Mouse (Mus musculus) liver, embryonic 16.5 days (tissue): ENCODE measurements around the gene Car11. TPM values are rescaled to one million over a fixed set of nuclear protein-coding genes. Genes with fewer than 3 reads are reported as not detected.

Source experiments
- ATAC-seq: fragments of 200-750 bp; cut with Nextera tagmentation; 2 replicates; pipeline ENCODE4 v1.8.0; 2017; ENCODE audit warnings: low read depth, mild to moderate bottlenecking, moderate number of reproducible peaks, moderate library complexity
- H3K27ac ChIP-seq: fragments of 300-500 bp; sonication (generic); 2 replicates; pipeline ENCODE4 v1.5.1; 2014; ENCODE audit warnings: mild to moderate bottlenecking, low read length
- H3K27me3 ChIP-seq: fragments of 300-500 bp; sonication (generic); 2 replicates; pipeline ENCODE4 v1.6.1; 2014; ENCODE audit warnings: low read depth, low read length, mixed read lengths; ENCODE audit not compliant: control insufficient read depth, insufficient read depth
- H3K36me3 ChIP-seq: fragments of 300-500 bp; sonication (generic); 2 replicates; pipeline ENCODE4 v1.6.1; 2014; ENCODE audit warnings: mild to moderate bottlenecking; ENCODE audit not compliant: control insufficient read depth, insufficient read depth
- H3K4me1 ChIP-seq: fragments of 300-500 bp; sonication (generic); 2 replicates; pipeline ENCODE4 v1.6.1; 2014; ENCODE audit warnings: low read depth, low read length, mixed read lengths; ENCODE audit not compliant: control insufficient read depth
- H3K4me2 ChIP-seq: fragments of 300-500 bp; sonication (generic); 2 replicates; pipeline ENCODE4 v1.6.1; 2014; ENCODE audit warnings: low read depth, low read length, mixed read lengths
- H3K4me3 ChIP-seq: fragments of 300-500 bp; sonication (generic); 2 replicates; pipeline ENCODE4 v1.5.1; 2014; ENCODE audit warnings: low read depth, mild to moderate bottlenecking, low read length
- H3K9ac ChIP-seq: fragments of 300-500 bp; sonication (generic); 2 replicates; pipeline ENCODE4 v1.6.1; 2014; ENCODE audit warnings: low read depth, low read length
- H3K9me3 ChIP-seq: fragments of 300-500 bp; sonication (generic); replicated peaks from 2 replicates; pipeline ENCODE4 v1.6.1; 2016; ENCODE audit warnings: low read length; ENCODE audit not compliant: control insufficient read depth
- WGBS: fragments of 180-500 bp; shearing (Covaris S2); extraction: QIAGEN DNeasy Blood & Tissue Kit; methylation state at CpG from one replicate; pipeline ENCODE4 v1.1.7; 2014; ENCODE audit not compliant: insufficient replicate concordance; 5-methylcytosine and 5-hydroxymethylcytosine counted together
- polyA plus RNA-seq: library from polyadenylated mRNA; unstranded; fragments of >200 nt; fragmentation: Nextera tagmentation; extraction: Ambion mirVana; gene quantifications from 2 replicates; pipeline ENCODE4 v1.2.1, GENCODE M21; 2015

Car11 gene
- polyA plus RNA-seq, 1 experiment from 2014 or later = 0.37 TPM

DNA sequence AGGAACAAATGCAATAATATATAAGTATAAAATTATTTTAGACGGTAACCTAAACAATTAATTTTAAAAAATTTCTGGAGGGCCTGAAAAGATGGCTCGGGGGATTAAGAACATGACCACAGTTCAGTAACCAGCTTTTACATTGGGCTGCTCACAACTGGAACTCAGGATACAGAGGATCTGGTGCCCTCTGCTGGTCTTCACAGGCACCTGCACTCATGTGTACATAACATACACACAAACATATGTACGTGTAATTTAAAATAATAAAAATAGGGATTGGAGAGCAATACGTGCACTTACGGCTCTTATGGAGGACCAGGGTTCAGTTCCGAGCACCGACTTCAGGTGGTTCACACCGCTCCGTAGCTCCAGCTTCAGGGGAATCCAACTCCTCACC is 30.7 kb upstream of the Car11 start:
- no peak overlapping the region for H3K27ac ChIP-seq
- no peaks in the 10 kb centered on the region for H3K36me3 ChIP-seq
- no peak overlapping the region for H3K4me2 ChIP-seq
- no peaks in the 10 kb centered on the region for H3K4me1 ChIP-seq
- H3K27me3 ChIP-seq = no peaks in the 10 kb centered on the region
- H3K9me3 ChIP-seq = no peaks in the 10 kb centered on the region
- H3K9ac ChIP-seq = no peak overlapping the region
- ATAC-seq = no peak
- WGBS = 78% methylated on average over 9 of the region's 9 CpGs
- no peak overlapping the region for H3K4me3 ChIP-seq

DNA sequence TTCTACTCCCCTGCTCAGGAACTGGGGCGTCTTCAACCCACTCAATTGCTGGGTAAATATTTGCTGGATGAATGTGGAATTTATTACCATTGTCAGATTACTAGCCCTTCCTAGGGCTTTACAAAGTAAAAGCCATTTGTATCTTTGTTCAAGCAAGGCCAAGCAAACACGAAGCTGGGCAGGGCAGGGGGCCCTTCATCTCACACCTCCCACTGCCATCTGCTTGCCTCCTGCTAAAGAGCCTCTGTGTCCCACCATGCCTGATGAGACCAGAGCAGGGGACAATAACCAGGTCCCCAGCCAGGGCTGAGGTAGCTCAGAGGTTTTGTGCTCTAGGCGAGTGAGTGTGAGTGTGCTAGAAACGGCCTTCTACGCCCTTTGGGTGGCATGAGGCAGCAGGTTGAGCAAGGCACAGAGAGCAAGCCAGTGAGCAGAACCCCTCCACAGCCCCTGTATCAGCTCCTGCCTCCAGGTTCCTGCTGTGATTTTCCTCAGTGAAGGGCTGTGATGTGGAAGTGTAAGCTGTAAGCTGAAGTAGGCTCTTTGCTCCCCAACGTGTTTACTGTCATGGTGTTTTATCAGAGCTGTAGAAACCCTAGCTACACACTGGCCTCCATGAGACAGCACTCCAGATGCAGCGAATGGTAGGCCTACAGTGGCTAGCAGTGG is 21.9 kb upstream of the Car11 start:
- Histone ChIP-seq H3K27me3 (no peaks in the 10 kb centered on the region), H3K9ac (no peak overlapping the region), H3K4me2 (no peak overlapping the region), H3K4me1 (peaks cover 3% of the 10 kb centered on the region), H3K36me3 (no peaks in the 10 kb centered on the region), H3K27ac (no peak overlapping the region), H3K4me3 (no peak overlapping the region), H3K9me3 (no peaks in the 10 kb centered on the region)
- 59% methylated on average over 7 of the region's 7 CpGs for WGBS
- ATAC-seq = no peak

DNA sequence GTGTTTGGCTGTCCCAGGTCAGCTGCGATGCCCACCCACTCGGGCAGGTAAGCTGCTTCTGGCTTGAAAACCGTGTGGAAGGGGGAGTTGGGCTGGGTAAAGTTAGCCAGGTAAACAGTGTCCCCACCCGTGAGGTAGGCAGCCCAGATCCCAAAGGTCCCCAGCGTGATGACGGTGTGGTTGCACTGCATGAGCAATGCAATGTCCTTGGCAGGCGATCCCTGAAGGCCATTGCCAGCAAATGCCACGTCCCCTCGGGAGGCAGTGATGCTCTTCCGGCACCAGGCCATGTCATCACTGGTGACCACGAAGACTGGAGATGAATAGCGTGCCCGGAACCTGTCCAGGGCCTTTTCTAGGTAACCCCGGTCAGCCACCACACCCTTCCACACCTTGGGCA is 21.1 kb upstream of the Car11 start:
- ATAC-seq = no peak
- Histone ChIP-seq H3K4me1 (peaks cover 3% of the 10 kb centered on the region), H3K9me3 (no peaks in the 10 kb centered on the region), H3K27ac (no peak overlapping the region), H3K36me3 (no peaks in the 10 kb centered on the region), H3K27me3 (no peaks in the 10 kb centered on the region), H3K9ac (no peak overlapping the region), H3K4me3 (no peak overlapping the region), H3K4me2 (no peak overlapping the region)
- WGBS = 76% methylated on average over 14 of the region's 14 CpGs

DNA sequence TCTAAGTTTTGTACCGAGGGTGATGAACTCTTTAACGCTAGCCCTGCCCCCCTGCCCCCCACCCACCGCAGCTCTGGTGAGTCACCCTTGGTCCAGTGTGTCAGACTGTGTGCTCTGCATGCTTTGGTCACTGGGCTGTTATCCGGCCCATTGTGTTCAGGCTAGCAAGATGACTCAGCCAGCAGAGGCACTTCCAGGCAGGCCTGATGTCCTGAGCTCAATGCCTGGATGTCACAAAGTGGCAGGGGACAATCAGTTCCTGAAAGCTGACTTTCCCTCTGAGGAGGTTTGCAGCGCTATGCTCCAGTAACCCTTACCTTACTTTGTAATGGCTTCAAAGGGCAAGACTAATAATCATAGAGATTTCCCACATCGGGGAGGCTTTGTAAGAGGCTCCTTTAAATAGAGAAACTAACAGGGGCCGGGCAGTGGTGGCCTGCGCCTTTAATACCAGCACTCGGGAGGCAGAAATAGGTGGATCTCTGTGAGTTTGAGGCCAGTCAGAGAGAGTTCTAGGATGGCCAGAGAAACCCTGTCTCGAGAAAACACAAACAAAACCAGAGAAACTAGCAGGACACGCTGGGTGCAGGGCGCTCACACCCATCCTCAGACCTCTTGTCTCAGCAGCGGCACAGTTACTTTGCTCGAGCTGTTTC is 19.5 kb upstream of the Car11 start:
- Histone ChIP-seq H3K4me2 (no peak overlapping the region), H3K4me1 (peaks cover 3% of the 10 kb centered on the region), H3K27ac (no peak overlapping the region), H3K27me3 (no peaks in the 10 kb centered on the region), H3K9ac (no peak overlapping the region), H3K9me3 (no peaks in the 10 kb centered on the region), H3K4me3 (no peak overlapping the region), H3K36me3 (no peaks in the 10 kb centered on the region)
- ATAC-seq = peak; percentile 50
- 59% methylated on average over 14 of the region's 14 CpGs for WGBS

DNA sequence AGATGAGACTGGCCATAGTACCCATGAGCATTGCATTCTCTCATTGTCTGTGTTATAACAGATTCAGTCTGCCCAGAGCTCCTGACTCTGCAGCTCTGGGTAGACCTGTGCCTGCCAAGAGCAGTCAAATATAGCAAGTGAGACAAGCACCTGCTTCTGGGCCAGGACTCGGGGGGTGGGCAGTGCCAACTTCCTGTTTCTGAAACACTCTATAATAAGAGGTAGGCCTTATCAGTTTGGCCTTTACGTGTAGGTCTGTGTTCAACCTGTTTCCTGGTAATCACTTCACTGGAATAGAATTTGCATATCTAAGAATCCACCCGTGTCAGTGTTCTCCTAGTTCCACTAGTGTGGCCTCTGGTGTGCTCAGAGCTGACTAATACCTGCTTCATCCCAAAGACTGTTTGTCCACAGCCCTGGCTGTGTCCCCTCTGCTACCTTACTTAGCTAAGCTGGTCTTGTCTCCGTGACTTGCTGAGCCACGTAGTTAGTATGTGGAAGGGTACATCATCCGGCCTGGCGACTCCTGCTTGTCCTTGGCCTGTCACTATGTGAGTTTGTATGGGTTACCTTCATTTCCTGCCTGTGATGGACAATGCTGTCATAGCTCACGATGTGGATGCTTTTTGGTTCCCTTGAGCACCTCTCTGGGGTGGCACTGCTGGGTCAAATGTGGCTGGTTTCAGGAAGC is 18.5 kb upstream of the Car11 start:
- H3K4me2 ChIP-seq = no peak overlapping the region
- no peak for ATAC-seq
- H3K27ac ChIP-seq = no peak overlapping the region
- H3K9me3 ChIP-seq = no peaks in the 10 kb centered on the region
- no peaks in the 10 kb centered on the region for H3K36me3 ChIP-seq
- peaks cover 3% of the 10 kb centered on the region for H3K4me1 ChIP-seq
- no peak overlapping the region for H3K4me3 ChIP-seq
- 44% methylated on average over 8 of the region's 8 CpGs for WGBS
- no peak overlapping the region for H3K9ac ChIP-seq
- H3K27me3 ChIP-seq = no peaks in the 10 kb centered on the region

DNA sequence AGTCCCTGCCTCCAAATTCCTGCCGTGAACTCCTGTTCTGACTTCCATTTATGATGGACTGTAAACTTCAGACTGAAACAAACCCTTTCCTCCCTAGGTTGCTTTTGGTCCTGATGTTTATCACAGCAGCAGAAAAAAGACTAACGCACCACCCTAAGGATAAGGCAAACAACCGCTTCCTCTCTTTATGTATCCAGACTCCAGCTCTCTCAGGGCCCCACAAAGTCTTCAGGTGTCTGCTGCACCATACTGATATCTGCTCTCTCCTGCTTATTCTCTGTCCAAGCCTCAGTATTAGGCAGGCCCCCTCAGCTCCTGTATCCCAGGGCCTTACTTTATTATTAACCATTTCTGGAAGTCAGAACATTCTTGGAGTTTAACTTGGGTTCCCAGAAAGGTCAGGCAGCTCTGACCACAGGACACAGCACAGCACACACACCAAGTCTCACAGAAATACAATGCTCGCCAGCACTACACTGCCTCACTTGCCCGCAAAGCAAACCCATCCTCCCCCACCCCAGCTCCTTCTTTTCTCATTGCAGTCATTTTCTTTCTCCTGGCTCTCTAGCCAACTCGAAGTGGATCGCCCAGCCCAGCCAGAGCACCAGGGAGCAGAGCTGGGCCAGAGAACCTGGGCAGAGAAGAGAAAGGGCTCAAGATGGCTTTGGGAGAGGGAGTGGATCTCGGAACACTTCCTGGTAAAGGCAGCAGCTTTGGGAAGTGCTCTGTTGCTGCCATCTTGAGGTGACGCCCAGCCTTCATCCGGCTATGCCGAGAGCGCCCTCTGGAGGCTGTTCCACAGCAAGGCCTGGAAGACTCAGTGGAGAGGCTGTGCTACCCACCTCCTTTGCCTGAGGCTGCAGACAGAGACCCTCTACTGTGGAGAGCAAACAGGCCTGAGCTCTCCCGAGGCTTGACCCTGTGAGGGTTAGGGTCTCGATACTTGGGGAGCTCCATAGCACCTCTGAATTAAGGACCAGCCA is 17.2 kb upstream of the Car11 start:
- ATAC-seq = peak; percentile 34; the same call in 1 of the 2 replicates
- H3K9me3 ChIP-seq = no peaks in the 10 kb centered on the region
- WGBS = 19% methylated on average over 14 of the region's 14 CpGs
- H3K4me1 ChIP-seq = peaks cover 3% of the 10 kb centered on the region
- H3K36me3 ChIP-seq = no peaks in the 10 kb centered on the region
- 0 out of 2 replicates have a peak overlapping the region, but pooled peaks have one; percentile 33 for H3K9ac ChIP-seq
- H3K4me2 ChIP-seq = peak overlapping the region; percentile 54
- H3K27me3 ChIP-seq = no peaks in the 10 kb centered on the region
- H3K4me3 ChIP-seq = no peak overlapping the region
- 0 out of 2 replicates have a peak overlapping the region, but pooled peaks have one; percentile 19 for H3K27ac ChIP-seq

DNA sequence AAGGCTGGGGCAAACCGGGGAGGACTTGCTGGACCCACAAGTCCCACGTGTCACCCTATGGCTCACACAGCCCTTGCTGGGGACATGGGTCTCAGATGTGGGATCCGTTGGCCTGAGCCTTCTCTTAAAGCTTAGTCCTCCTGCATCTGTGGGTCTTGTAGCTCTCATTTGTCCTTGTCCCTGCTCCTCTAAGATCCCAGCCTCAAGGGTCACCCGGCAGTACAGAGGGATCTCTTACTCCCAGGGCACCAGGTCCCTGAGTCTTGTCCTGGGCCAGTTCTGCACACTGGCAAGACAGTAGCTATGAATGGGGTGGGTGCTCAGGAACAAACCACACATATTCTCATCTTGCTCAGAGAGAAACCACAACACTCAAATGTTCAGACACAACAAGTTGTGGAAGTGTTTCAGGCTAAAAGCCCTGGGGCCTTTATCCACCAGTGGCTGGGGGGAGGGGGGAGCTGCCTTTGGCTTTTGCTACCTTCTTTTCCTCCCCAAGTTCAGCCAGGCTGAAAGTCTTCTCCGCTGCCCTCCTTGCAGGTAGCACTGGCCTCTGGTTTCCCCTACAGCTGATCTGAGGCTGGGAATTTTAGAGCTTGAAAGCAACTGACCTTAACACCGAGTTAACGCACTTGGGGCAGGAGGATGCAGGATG is 16.1 kb upstream of the Car11 start, which contains the start of gene Ntn5:
Gene Ntn5 (plus strand): TSS at position 627 of the 655 bp plus-strand sequence.
- no peak within 1 kb of the TSS for H3K4me2 ChIP-seq
- no peak for ATAC-seq
- no peak within 1 kb of the TSS for H3K9ac ChIP-seq
- H3K4me3 ChIP-seq = no peak within 1 kb of the TSS
- WGBS = 65% methylated on average over 7 of the region's 7 CpGs
- no peak within 1 kb of the TSS for H3K27ac ChIP-seq
- H3K9me3 ChIP-seq = no peaks in the 10 kb centered on the region
- H3K27me3 ChIP-seq = no peaks in the 10 kb centered on the region
- no peaks in the 10 kb centered on the region for H3K36me3 ChIP-seq
- peaks cover 3% of the 10 kb centered on the region for H3K4me1 ChIP-seq

DNA sequence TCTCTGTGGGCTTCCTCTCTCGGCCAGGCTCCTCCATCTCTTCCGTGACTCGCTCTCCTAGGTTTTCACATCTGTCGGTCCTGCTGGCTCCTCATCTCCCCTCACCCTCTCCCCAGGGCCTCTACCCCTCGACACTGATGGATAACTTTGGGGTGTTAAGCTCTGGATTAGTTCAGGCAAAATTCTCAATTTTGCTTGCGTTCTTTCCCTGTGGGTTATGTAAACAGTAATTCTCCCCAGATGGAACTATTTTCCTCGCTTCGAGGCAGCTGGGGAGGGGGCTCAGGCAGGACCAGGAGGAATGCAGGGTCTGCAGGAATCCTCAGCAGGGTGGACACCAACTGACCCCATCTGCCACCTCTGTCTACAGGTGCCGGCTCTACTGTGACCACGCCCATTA is 13.8 kb upstream of the Car11 start:
- Histone ChIP-seq H3K4me2 (no peak overlapping the region), H3K27ac (no peak overlapping the region), H3K9me3 (no peaks in the 10 kb centered on the region), H3K4me3 (no peak overlapping the region), H3K36me3 (no peaks in the 10 kb centered on the region), H3K4me1 (peaks cover 3% of the 10 kb centered on the region), H3K9ac (no peak overlapping the region), H3K27me3 (no peaks in the 10 kb centered on the region)
- ATAC-seq = no peak
- WGBS = 50% methylated on average over 10 of the region's 10 CpGs
